Mouse (Mus musculus): ENCODE data around the gene Nrxn3.

Nrxn3 gene

GRCm38 (mm10) chr12:89813718-89814117 is 1091.0 kb downstream of the Nrxn3 start:
- no peak for DNase-seq (ENCODE audit: low spot score in 2 of 2)

- DNase-seq (ENCODE audit: low spot score in 2 of 2): no peak
These were observed 1091.9 kb downstream of the Nrxn3 start for GRCm38 (mm10) chr12:89814536-89814935.

- no peak for DNase-seq (ENCODE audit: low spot score in 2 of 2)
These were observed 1094.5 kb downstream of the Nrxn3 start for GRCm38 (mm10) chr12:89817072-89817773.

- DNase-seq (ENCODE audit: low spot score in 2 of 2): no peak
These were observed 1095.5 kb downstream of the Nrxn3 start for GRCm38 (mm10) chr12:89818200-89818599.

- DNase-seq (ENCODE audit: low spot score in 2 of 2): no peak
These were observed 1099.5 kb downstream of the Nrxn3 start for GRCm38 (mm10) chr12:89822141-89822540.

GRCm38 (mm10) chr12:89829927-89830326 is 1107.3 kb downstream of the Nrxn3 start:
- no peak for DNase-seq (ENCODE audit: low spot score in 2 of 2)

GRCm38 (mm10) chr12:89830350-89830749 is 1107.7 kb downstream of the Nrxn3 start:
- DNase-seq (ENCODE audit: low spot score in 2 of 2): no peak

- DNase-seq (ENCODE audit: low spot score in 2 of 2): no peak
These were observed 1108.6 kb downstream of the Nrxn3 start for GRCm38 (mm10) chr12:89831300-89831699.

GRCm38 (mm10) chr12:89836271-89836670 is 1113.6 kb downstream of the Nrxn3 start:
- no peak for DNase-seq (ENCODE audit: low spot score in 2 of 2)

- DNase-seq (ENCODE audit: low spot score in 2 of 2): no peak
These were observed 1120.2 kb downstream of the Nrxn3 start for GRCm38 (mm10) chr12:89842861-89843260.

GRCm38 (mm10) chr12:89848116-89848515 is 1125.4 kb downstream of the Nrxn3 start:
- DNase-seq (ENCODE audit: low spot score in 2 of 2): no peak

GRCm38 (mm10) chr12:89854355-89854754 is 1131.7 kb downstream of the Nrxn3 start:
- no peak for DNase-seq (ENCODE audit: low spot score in 2 of 2)

GRCm38 (mm10) chr12:89867124-89867523 is 1144.4 kb downstream of the Nrxn3 start:
- no peak for DNase-seq (ENCODE audit: low spot score in 2 of 2)

- DNase-seq (ENCODE audit: low spot score in 2 of 2): no peak
These were observed 1160.1 kb downstream of the Nrxn3 start for GRCm38 (mm10) chr12:89882617-89883370.

GRCm38 (mm10) chr12:89884576-89884975 is 1161.9 kb downstream of the Nrxn3 start:
- DNase-seq (ENCODE audit: low spot score in 2 of 2): no peak

- no peak for DNase-seq (ENCODE audit: low spot score in 2 of 2)
These were observed 1166.0 kb downstream of the Nrxn3 start for GRCm38 (mm10) chr12:89888647-89889046.

GRCm38 (mm10) chr12:89896901-89897300 is 1174.2 kb downstream of the Nrxn3 start:
- no peak for DNase-seq (ENCODE audit: low spot score in 2 of 2)

- DNase-seq (ENCODE audit: low spot score in 2 of 2): no peak
These were observed 1186.9 kb downstream of the Nrxn3 start for GRCm38 (mm10) chr12:89909578-89909977.

GRCm38 (mm10) chr12:89918138-89918829 is 1195.6 kb downstream of the Nrxn3 start:
- no peak for DNase-seq (ENCODE audit: low spot score in 2 of 2)

- no peak for DNase-seq (ENCODE audit: low spot score in 2 of 2)
These were observed 1209.7 kb downstream of the Nrxn3 start for GRCm38 (mm10) chr12:89932338-89932737.

GRCm38 (mm10) chr12:89933630-89934029 is 1211.0 kb downstream of the Nrxn3 start:
- DNase-seq (ENCODE audit: low spot score in 2 of 2): no peak

GRCm38 (mm10) chr12:89940746-89941145 is 1218.1 kb downstream of the Nrxn3 start:
- no peak for DNase-seq (ENCODE audit: low spot score in 2 of 2)
